Mouse (Mus musculus) kidney, adult 2 months (tissue): ENCODE data around the gene Atp1b3.

Source experiments
- CTCF ChIP-seq: fragments of 200-500 bp; conservative IDR thresholded peaks from 2 replicates; pipeline ENCODE4 v1.5.1; 2011; ENCODE audit warnings: low read depth, mild to moderate bottlenecking, control low read depth, low read length, moderate library complexity, mixed read lengths; ENCODE audit not compliant: insufficient read depth, insufficient read length
- POLR2A ChIP-seq: fragments of 200-500 bp; IDR thresholded peaks from one replicate; pipeline ENCODE4 v1.6.1; 2011; ENCODE audit warnings: low read depth, low read length, control low read depth

DNA sequence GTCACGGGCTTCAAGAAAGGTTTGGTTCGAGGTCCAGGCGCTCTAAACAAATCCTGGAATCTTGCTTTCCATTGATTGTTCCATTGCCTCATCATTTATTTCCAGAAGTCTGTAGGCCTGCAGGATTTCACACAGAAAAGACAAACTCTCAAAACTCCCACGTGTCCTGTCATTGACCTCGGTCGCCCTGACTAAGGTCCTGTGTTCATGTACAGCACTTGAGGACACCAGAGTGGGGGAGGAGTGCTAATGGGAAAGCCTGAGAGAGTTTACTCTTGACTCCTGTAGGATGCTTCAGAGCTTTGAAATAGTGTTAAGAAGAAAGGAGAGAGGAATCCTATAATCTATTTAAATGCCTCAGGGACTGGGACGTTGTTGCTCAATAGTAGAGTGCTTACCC is 15.3 kb upstream of the Atp1b3 start:
- TF ChIP-seq CTCF (no peak), POLR2A (no peak)
